Mouse (Mus musculus) ES-Bruce4 (cell line): ENCODE data around the gene Dmd. TPM values are rescaled to one million over a fixed set of nuclear protein-coding genes. Genes with fewer than 3 reads are reported as not detected.

Source experiments
- H3K27ac ChIP-seq: 2 replicates; pipeline ENCODE4 v1.5.1; 2012; ENCODE audit warnings: low read length, inconsistent platforms; ENCODE audit not compliant: insufficient read depth
- H3K27me3 ChIP-seq: 2 replicates; pipeline ENCODE4 v1.6.1; 2012; ENCODE audit warnings: mild to moderate bottlenecking, low read length, inconsistent platforms; ENCODE audit not compliant: control insufficient read depth, poor library complexity, insufficient read depth, severe bottlenecking
- H3K36me3 ChIP-seq: 2 replicates; pipeline ENCODE4 v1.6.1; 2012; ENCODE audit warnings: inconsistent platforms, mild to moderate bottlenecking, low read length, moderate library complexity; ENCODE audit not compliant: control insufficient read depth, poor library complexity, insufficient read depth, severe bottlenecking
- H3K4me1 ChIP-seq: one replicate; pipeline ENCODE4 v1.8.1; 2011; ENCODE audit warnings: low read length; ENCODE audit not compliant: control insufficient read depth, insufficient read depth
- H3K4me3 ChIP-seq: 2 replicates; pipeline ENCODE4 v1.5.1; 2011; ENCODE audit warnings: low read depth, mild to moderate bottlenecking, low read length
- H3K9ac ChIP-seq: 2 replicates; pipeline ENCODE4 v1.6.1; 2012; ENCODE audit warnings: low read depth, mild to moderate bottlenecking, inconsistent platforms; ENCODE audit not compliant: poor library complexity, severe bottlenecking
- H3K9me3 ChIP-seq: replicated peaks from 2 replicates; pipeline ENCODE4 v1.6.1; 2012; ENCODE audit warnings: mild to moderate bottlenecking, low read length, inconsistent platforms; ENCODE audit not compliant: control insufficient read depth, poor library complexity, insufficient read depth, severe bottlenecking
- CTCF ChIP-seq: IDR thresholded peaks from one replicate; pipeline ENCODE4 v1.8.1; 2011; ENCODE audit warnings: low read depth, low read length
- EP300 ChIP-seq: IDR thresholded peaks from 2 replicates; pipeline ENCODE4 v1.6.1; 2011; ENCODE audit warnings: low read depth, low read length; ENCODE audit not compliant: insufficient read depth
- POLR2A ChIP-seq: IDR thresholded peaks from one replicate; pipeline ENCODE4 v1.8.1; 2011; ENCODE audit warnings: low read length; ENCODE audit not compliant: insufficient read depth
- polyA plus RNA-seq: library from polyadenylated mRNA; stranded (reverse); fragments of >200 nt; gene quantifications from 2 replicates; pipeline ENCODE4 v1.2.4, GENCODE M21; 2011; ENCODE audit warnings: low read depth; ENCODE audit not compliant: missing spikeins, insufficient read depth, insufficient read length

The Dmd gene
- polyA plus RNA-seq, 1 experiment = 29.5 TPM

GRCm38 (mm10) chrX:84442996-84443395 is 1494.3 kb downstream of the Dmd start:
- Histone ChIP-seq H3K4me1 (no peaks in the 10 kb centered on the region), H3K9ac (no peak overlapping the region; the same call in 1 of the 2 replicates), H3K4me3 (peak overlapping the region; percentile 44; the same call in 1 of the 2 replicates), H3K9me3 (no peaks in the 10 kb centered on the region), H3K36me3 (no peaks in the 10 kb centered on the region), H3K27ac (peak overlapping the region; percentile 96), H3K27me3 (no peaks in the 10 kb centered on the region)
- TF ChIP-seq EP300 (no peak), POLR2A (no peak), CTCF (no peak)

DNA sequence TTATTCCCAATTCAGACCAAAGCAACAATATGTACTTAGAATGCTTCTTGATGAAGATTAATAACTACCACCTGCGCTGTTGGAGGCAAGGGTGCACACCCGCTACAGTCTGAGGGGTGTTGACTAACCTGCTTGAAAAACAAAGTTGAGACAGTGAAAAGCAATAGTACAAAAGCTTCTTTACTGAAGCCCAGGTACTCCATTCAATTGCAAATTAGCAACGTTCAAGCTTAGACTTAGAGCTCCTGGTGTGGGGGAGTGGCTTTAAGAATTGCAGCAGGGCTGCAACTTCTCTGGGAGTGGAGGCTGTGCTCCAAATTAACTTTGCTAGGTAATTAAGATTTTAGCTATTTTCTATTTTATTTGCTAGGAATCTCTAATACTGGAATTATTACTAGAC is 1495.3 kb downstream of the Dmd start:
- Histone ChIP-seq H3K27ac (peak overlapping the region; percentile 96), H3K36me3 (no peaks in the 10 kb centered on the region), H3K4me1 (no peaks in the 10 kb centered on the region), H3K9me3 (no peaks in the 10 kb centered on the region), H3K27me3 (no peaks in the 10 kb centered on the region), H3K9ac (no peak overlapping the region), H3K4me3 (no peak overlapping the region)
- TF ChIP-seq EP300 (peak; percentile 66; the same call in 1 of the 2 replicates), CTCF (no peak)

GRCm38 (mm10) chrX:84444638-84445037 is 1496.0 kb downstream of the Dmd start:
- Histone ChIP-seq H3K4me1 (no peaks in the 10 kb centered on the region), H3K9me3 (no peaks in the 10 kb centered on the region), H3K27me3 (no peaks in the 10 kb centered on the region), H3K4me3 (no peak overlapping the region), H3K36me3 (no peaks in the 10 kb centered on the region), H3K27ac (no peak overlapping the region), H3K9ac (no peak overlapping the region)
- TF ChIP-seq CTCF (no peak), EP300 (no peak), POLR2A (no peak)

- no peaks in the 10 kb centered on the region for H3K36me3 ChIP-seq
- no peak overlapping the region for H3K4me3 ChIP-seq
- no peaks in the 10 kb centered on the region for H3K9me3 ChIP-seq
- H3K27me3 ChIP-seq = no peaks in the 10 kb centered on the region
- H3K9ac ChIP-seq = no peak overlapping the region
- no peaks in the 10 kb centered on the region for H3K4me1 ChIP-seq
- H3K27ac ChIP-seq = no peak overlapping the region
- TF ChIP-seq CTCF (no peak), EP300 (no peak), POLR2A (no peak)
Measured at GRCm38 (mm10) chrX:84454473-84454872, 1505.8 kb downstream of the Dmd start.

GRCm38 (mm10) chrX:84514650-84515366 is 1566.1 kb downstream of the Dmd start:
- Histone ChIP-seq H3K9ac (no peak overlapping the region), H3K4me3 (no peak overlapping the region), H3K27ac (no peak overlapping the region), H3K36me3 (no peaks in the 10 kb centered on the region), H3K4me1 (no peaks in the 10 kb centered on the region), H3K9me3 (peaks cover 6% of the 10 kb centered on the region; the same call in 1 of the 2 replicates), H3K27me3 (no peaks in the 10 kb centered on the region)
- no peak for TF ChIP-seq EP300
- TF ChIP-seq CTCF = no peak
- no peak for TF ChIP-seq POLR2A

DNA sequence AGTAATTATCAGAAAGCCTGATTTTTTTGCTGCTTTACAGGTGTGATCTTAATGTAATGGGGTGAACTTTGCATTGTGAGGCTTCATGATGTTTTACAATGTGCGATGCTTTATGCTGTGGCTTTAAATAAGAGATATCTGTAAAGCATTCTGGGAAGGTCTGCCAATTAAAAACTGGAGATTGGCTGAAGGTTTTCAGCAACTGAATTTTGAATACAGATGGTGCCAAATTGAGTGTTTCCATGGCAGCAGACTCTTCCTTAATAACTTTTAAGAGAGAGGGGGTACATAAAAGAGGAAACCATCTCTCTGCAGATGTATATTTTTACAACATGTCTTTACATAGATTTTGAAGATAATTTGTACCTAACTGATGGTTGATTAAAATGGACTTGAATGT is 1603.3 kb downstream of the Dmd start:
- H3K36me3 ChIP-seq = no peaks in the 10 kb centered on the region
- H3K4me3 ChIP-seq = no peak overlapping the region
- no peaks in the 10 kb centered on the region for H3K4me1 ChIP-seq
- H3K27me3 ChIP-seq = no peaks in the 10 kb centered on the region
- H3K27ac ChIP-seq = no peak overlapping the region
- TF ChIP-seq POLR2A = no peak
- no peak for TF ChIP-seq CTCF
- TF ChIP-seq EP300 = no peak
- H3K9ac ChIP-seq = no peak overlapping the region
- no peaks in the 10 kb centered on the region for H3K9me3 ChIP-seq
